Mouse (Mus musculus) hindbrain, embryonic 10.5 days (tissue): Measurements from ENCODE around the gene Col6a2. TPM values are rescaled to one million over a fixed set of nuclear protein-coding genes. Genes with fewer than 3 reads are reported as not detected.

ENCODE experiments used
- DNase-seq: peaks from one replicate; pipeline ENCODE4 v3.0.0-alpha.2; 2017; ENCODE audit warnings: low spot score
- H3K27ac ChIP-seq: fragments of 300-500 bp; sonication (generic); 2 replicates; pipeline ENCODE4 v1.5.1; 2016; ENCODE audit warnings: mild to moderate bottlenecking, moderate library complexity
- H3K27me3 ChIP-seq: fragments of 300-500 bp; sonication (generic); 2 replicates; pipeline ENCODE4 v1.6.1; 2016; ENCODE audit warnings: mild to moderate bottlenecking; ENCODE audit not compliant: poor library complexity, insufficient read depth, severe bottlenecking
- H3K36me3 ChIP-seq: fragments of 300-500 bp; sonication (generic); 2 replicates; pipeline ENCODE4 v1.6.1; 2016; ENCODE audit warnings: mild to moderate bottlenecking, moderate library complexity
- H3K4me1 ChIP-seq: fragments of 300-500 bp; sonication (generic); replicated peaks from 2 replicates; pipeline ENCODE4 v1.6.1; 2016; ENCODE audit warnings: mild to moderate bottlenecking
- H3K4me3 ChIP-seq: fragments of 300-500 bp; sonication (generic); 2 replicates; pipeline ENCODE4 v1.5.1; 2016; ENCODE audit warnings: mild to moderate bottlenecking, moderate library complexity
- H3K9me3 ChIP-seq: fragments of 300-500 bp; sonication (generic); 2 replicates; pipeline ENCODE4 v1.6.1; 2016; ENCODE audit warnings: mild to moderate bottlenecking, moderate library complexity
- WGBS: fragments of 180-500 bp; shearing (Covaris S2); methylation state at CpG from one replicate; pipeline ENCODE4 v1.1.7; 2016; 5-methylcytosine and 5-hydroxymethylcytosine counted together
- polyA plus RNA-seq: library from polyadenylated mRNA; unstranded; fragments of >200 nt; fragmentation: Nextera tagmentation; extraction: Ambion mirVana; gene quantifications from 2 replicates; pipeline ENCODE4 v1.2.1, GENCODE M21; 2016

Gene Col6a2
- polyA plus RNA-seq, 1 experiment from 2014 or later: 16.5 TPM

DNA sequence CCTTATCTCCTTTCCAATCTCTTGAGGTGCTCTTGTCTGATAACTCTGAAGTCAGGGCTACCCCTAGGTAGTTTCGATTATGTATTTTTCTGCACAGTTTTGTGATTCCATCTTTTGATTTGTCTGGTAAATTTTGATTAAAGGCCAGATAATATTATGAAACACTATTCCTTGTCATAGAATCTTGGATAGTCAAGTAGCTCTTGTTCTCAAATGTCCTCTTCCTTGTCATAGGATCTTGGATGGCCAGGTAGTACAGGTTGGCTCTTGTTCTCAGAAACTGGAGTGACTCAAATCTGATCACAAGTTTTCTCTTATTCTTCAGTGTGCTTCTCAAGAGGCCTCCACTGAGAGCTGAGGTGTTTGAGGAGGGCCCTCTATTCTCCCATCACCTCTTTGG, 7.2 kb upstream of the Col6a2 start:
- no peaks in the 10 kb centered on the region for H3K36me3 ChIP-seq
- no peak overlapping the region for H3K27ac ChIP-seq
- H3K4me3 ChIP-seq: no peak overlapping the region
- peaks cover 16% of the 10 kb centered on the region for H3K4me1 ChIP-seq
- no peaks in the 10 kb centered on the region for H3K9me3 ChIP-seq
- H3K27me3 ChIP-seq: 0 out of 2 replicates have a peak, but pooled peaks cover under 1% of the 10 kb centered on the region
- 93% methylated on average over 1 of the region's 1 CpGs for WGBS
- DNase-seq: no peak

DNA sequence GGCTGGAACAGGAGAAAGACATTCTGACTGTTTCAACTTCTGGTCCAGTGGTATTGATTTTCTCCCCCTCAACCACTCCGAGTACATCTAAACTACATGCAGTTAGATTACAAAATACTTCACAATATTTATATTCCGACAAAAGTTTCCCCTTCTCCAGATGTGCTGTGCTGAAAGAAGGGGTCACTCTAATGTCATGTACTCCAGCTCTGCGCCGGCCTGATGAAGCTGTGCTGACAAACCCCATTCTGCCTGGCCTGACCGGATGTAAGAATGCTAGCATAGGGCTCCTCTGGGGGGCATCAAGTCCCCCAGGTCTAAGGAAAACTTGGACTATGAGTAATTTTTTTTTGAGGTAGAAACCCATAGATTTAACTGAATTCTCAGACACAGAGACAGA, 4.3 kb upstream of the Col6a2 start:
- Histone ChIP-seq H3K4me1 (peaks cover 13% of the 10 kb centered on the region), H3K27me3 (peaks cover 11% of the 10 kb centered on the region), H3K9me3 (no peaks in the 10 kb centered on the region), H3K27ac (no peak overlapping the region), H3K36me3 (no peaks in the 10 kb centered on the region), H3K4me3 (no peak overlapping the region)
- DNase-seq: no peak
- 87% methylated on average over 5 of the region's 5 CpGs for WGBS

- Histone ChIP-seq H3K27me3 (peaks cover 21% of the 10 kb centered on the region), H3K9me3 (no peaks in the 10 kb centered on the region), H3K36me3 (no peaks in the 10 kb centered on the region), H3K27ac (no peak overlapping the region), H3K4me3 (no peak overlapping the region), H3K4me1 (peaks cover 16% of the 10 kb centered on the region)
- DNase-seq: no peak
- WGBS: 86% methylated on average over 7 of the region's 7 CpGs
Measured at GRCm38 (mm10) chr10:76624903-76625302, 1.5 kb upstream of the Col6a2 start.

- H3K4me1 ChIP-seq: peaks cover 16% of the 10 kb centered on the region
- no peak for DNase-seq
- peak overlapping the region; percentile 54 for H3K4me3 ChIP-seq
- 20% methylated on average over 7 of the region's 7 CpGs for WGBS
- H3K9me3 ChIP-seq: no peaks in the 10 kb centered on the region
- H3K27me3 ChIP-seq: peaks cover 21% of the 10 kb centered on the region
- H3K36me3 ChIP-seq: no peaks in the 10 kb centered on the region
- H3K27ac ChIP-seq: peak overlapping the region; percentile 83
Measured at GRCm38 (mm10) chr10:76623734-76624133, 304 bp upstream of the Col6a2 start.

DNA sequence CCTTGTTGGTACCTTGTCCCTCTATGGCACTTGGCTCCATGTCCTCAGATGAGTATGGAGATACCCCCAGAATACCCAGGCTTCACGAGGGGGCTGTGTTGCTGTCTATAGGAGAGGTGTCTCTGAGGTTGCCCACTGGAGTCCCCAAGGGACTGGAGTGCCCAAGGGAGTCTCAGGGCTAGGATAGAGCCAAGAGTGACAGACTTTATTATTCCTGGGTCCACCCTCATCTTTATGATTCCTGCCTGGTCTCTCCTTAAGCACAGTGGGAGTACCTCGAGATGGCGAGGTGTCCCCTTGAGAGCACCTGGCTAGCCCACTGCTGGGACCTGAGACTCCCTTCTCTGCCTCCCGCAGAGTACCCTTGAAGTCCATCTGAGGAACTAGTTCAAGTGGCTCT, 1.0 kb downstream of the Col6a2 start:
- no peak for DNase-seq
- WGBS: 75% methylated on average over 4 of the region's 4 CpGs
- Histone ChIP-seq H3K4me3 (peak overlapping the region; percentile 54), H3K27ac (no peak overlapping the region), H3K27me3 (peaks cover 21% of the 10 kb centered on the region), H3K9me3 (no peaks in the 10 kb centered on the region), H3K4me1 (peaks cover 16% of the 10 kb centered on the region), H3K36me3 (no peaks in the 10 kb centered on the region)

- Histone ChIP-seq H3K4me3 (no peak overlapping the region), H3K4me1 (no peaks in the 10 kb centered on the region), H3K36me3 (peaks cover 15% of the 10 kb centered on the region; the same call in 1 of the 2 replicates), H3K9me3 (no peaks in the 10 kb centered on the region), H3K27me3 (no peaks in the 10 kb centered on the region), H3K27ac (no peak overlapping the region)
- no peak for DNase-seq
- WGBS: 90% methylated on average over 7 of the region's 7 CpGs
Measured at GRCm38 (mm10) chr10:76612473-76612872, 11.0 kb downstream of the Col6a2 start.

GRCm38 (mm10) chr10:76602690-76603089, 20.7 kb downstream of the Col6a2 start:
- H3K27me3 ChIP-seq: no peaks in the 10 kb centered on the region
- H3K36me3 ChIP-seq: 0 out of 2 replicates have a peak, but pooled peaks cover 3% of the 10 kb centered on the region
- no peak overlapping the region for H3K4me3 ChIP-seq
- whole genome bisulfite sequencing: 84% methylated on average over 3 of the region's 3 CpGs
- H3K9me3 ChIP-seq: no peaks in the 10 kb centered on the region
- no peak overlapping the region for H3K27ac ChIP-seq
- H3K4me1 ChIP-seq: no peaks in the 10 kb centered on the region
- no peak for DNase-seq

DNA sequence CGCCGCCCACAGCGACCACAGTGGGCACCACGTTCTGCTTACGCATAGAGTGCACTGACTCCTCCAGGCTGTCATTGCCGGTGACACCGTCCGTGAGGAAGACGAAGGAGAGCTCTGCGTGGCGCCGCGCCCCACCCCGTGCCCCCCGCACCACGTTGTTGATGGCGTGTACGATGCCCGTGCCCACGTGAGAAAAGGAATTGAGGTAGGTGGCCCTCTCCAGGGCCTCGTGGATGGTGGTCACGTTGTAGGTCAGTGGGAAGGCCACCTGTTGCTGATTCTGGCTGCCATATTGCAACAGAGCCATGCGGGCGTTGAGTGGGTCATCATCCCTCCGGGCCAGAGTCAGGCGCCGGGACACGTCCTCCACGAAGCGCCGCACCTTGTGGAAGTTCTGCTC, 27.1 kb downstream of the Col6a2 start:
- Histone ChIP-seq H3K9me3 (no peaks in the 10 kb centered on the region), H3K4me3 (no peak overlapping the region), H3K4me1 (no peaks in the 10 kb centered on the region), H3K36me3 (no peaks in the 10 kb centered on the region), H3K27me3 (no peaks in the 10 kb centered on the region), H3K27ac (no peak overlapping the region)
- 92% methylated on average over 31 of the region's 31 CpGs for WGBS
- no peak for DNase-seq

DNA sequence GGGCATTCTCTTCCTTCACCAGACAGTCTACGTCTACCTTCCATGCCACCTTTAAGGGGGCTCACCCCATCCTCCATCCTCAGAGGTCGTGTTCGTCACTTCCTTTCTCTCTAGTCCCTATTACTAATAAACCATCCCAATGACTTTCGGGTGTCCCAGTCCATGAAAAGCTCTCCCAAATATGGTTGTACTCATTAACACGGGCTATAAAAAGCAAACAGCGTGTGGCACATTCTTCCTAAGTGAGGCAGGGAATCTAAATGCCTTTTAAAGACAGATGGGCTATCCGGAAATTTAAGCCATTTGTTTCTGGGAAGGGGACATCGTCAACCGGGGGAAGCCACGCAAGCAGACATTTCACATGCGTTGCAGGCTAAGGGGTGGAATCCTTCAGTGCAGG, 33.2 kb downstream of the Col6a2 start:
- DNase-seq: no peak
- Histone ChIP-seq H3K4me1 (no peaks in the 10 kb centered on the region), H3K4me3 (no peak overlapping the region), H3K9me3 (no peaks in the 10 kb centered on the region), H3K27ac (no peak overlapping the region), H3K27me3 (no peaks in the 10 kb centered on the region), H3K36me3 (no peaks in the 10 kb centered on the region)
- WGBS: 88% methylated on average over 11 of the region's 11 CpGs

DNA sequence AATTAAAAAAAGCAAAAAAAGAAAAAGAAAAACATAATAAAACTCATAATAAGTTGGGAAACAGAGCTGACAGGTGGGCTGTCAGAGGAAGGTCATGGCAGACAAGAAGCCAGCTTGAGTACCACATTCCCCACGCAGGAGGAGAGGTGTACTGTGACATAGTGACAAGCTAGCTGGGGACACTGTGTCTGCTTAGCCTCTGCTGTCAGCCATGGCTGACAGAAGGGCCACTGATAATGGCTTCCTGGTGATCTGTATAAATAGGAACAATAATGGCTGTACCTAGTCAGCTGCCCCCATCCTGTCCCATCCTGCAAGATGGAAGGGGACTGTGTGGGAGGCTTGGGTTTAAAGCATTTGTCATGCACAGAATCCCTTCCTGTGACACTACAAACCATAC, 37.2 kb downstream of the Col6a2 start:
- Histone ChIP-seq H3K9me3 (no peaks in the 10 kb centered on the region), H3K27me3 (peaks cover 16% of the 10 kb centered on the region), H3K4me1 (peaks cover 9% of the 10 kb centered on the region; the same call in 1 of the 2 replicates), H3K4me3 (no peak overlapping the region), H3K27ac (no peak overlapping the region), H3K36me3 (no peaks in the 10 kb centered on the region)
- no peak for DNase-seq
- 43% methylated on average over 1 of the region's 1 CpGs for WGBS

DNA sequence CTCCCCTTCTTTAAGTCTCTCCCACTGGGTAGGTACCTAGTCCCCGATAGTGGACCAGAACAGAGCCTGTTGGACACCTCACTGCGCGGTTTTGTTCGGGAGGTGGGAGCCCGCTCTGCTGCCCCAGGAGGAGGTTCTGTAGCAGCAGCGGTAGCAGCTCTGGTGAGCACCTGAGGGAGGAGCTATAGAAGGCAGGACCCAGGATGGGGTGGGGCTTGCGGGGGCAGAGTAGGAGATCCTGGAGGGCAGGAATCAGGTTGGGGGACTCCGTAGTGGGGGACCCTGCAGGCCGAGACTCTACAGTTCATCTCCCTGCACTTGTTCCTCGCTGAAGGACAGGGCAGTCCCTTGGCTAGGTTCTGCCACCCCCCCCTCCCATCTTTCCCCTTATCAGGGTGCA, 39.3 kb downstream of the Col6a2 start:
- no peak for DNase-seq
- peaks cover 16% of the 10 kb centered on the region for H3K27me3 ChIP-seq
- H3K9me3 ChIP-seq: no peaks in the 10 kb centered on the region
- no peaks in the 10 kb centered on the region for H3K36me3 ChIP-seq
- 13% methylated on average over 10 of the region's 10 CpGs for WGBS
- peaks cover 9% of the 10 kb centered on the region; the same call in 1 of the 2 replicates for H3K4me1 ChIP-seq
- no peak overlapping the region for H3K27ac ChIP-seq
- H3K4me3 ChIP-seq: peak overlapping the region; percentile 32

DNA sequence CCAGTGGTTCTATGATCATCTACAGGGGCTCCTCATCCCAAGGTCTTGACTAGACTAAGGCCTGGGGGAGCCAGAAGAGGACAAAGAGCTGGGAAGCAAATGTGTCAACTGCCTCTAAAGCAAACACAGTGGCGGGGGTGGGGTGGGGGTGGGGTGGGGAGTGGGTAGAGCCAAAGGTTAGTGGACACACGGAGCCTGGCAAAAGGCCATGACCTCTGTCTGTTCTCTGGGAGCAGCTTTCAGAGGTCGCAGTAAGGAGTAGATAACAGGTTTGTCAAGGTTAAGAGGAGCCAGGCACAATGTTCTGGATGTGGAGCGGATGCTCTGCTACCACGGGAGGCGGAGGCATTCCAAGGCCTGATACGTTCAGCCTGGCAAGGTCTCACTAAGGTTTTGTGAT, 46.5 kb downstream of the Col6a2 start:
- WGBS: 81% methylated on average over 7 of the region's 7 CpGs
- Histone ChIP-seq H3K4me3 (no peak overlapping the region), H3K27me3 (no peaks in the 10 kb centered on the region), H3K36me3 (no peaks in the 10 kb centered on the region), H3K9me3 (no peaks in the 10 kb centered on the region), H3K4me1 (0 out of 2 replicates have a peak, but pooled peaks cover 6% of the 10 kb centered on the region), H3K27ac (no peak overlapping the region)
- DNase-seq: no peak

GRCm38 (mm10) chr10:76575374-76575773, 48.1 kb downstream of the Col6a2 start, which contains the start of gene Ftcd:
Gene Ftcd (plus strand): TSS chr10:76575648.
- Histone ChIP-seq H3K27ac (no peak within 1 kb of the TSS; the same call in 1 of the 2 replicates), H3K9me3 (0 out of 2 replicates have a peak, but pooled peaks cover 5% of the 10 kb centered on the region), H3K36me3 (no peaks in the 10 kb centered on the region), H3K4me1 (0 out of 2 replicates have a peak, but pooled peaks cover 6% of the 10 kb centered on the region), H3K27me3 (no peaks in the 10 kb centered on the region), H3K4me3 (no peak within 1 kb of the TSS)
- 83% methylated on average over 3 of the region's 3 CpGs for WGBS
- no peak for DNase-seq

DNA sequence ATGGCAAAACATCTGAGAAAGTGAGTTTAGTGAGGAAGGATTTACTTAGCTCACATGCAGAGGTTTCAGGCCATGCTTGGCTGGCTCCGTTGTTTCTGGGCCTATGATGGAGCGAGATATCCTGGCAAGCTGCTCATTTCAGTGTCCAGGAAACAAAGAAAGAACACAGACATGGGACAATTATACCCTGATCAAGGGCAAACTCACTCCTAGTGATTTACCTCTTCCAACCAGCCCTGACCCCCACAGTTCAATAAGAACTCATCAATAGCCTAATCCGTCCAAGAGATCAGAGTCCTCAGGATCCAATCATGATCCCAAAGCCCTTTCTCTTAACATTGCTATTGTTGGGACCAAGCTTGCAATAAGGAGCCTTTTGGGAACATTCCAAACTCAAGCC, 51.3 kb downstream of the Col6a2 start:
- DNase-seq: no peak
- Histone ChIP-seq H3K4me3 (no peak overlapping the region), H3K27ac (no peak overlapping the region), H3K27me3 (no peaks in the 10 kb centered on the region), H3K9me3 (0 out of 2 replicates have a peak, but pooled peaks cover 5% of the 10 kb centered on the region), H3K36me3 (no peaks in the 10 kb centered on the region), H3K4me1 (0 out of 2 replicates have a peak, but pooled peaks cover 6% of the 10 kb centered on the region)
- WGBS: 71% methylated on average over 3 of the region's 3 CpGs
